Mouse (Mus musculus) erythroblast, adult 5-6 weeks (primary cell): ENCODE data around the gene Spag9. TPM values are rescaled to one million over a fixed set of nuclear protein-coding genes. Genes with fewer than 3 reads are reported as not detected.

Experiments
- ATAC-seq: replicated peaks from 2 replicates; pipeline ENCODE4 v1.8.0; 2016; ENCODE audit warnings: moderate number of reproducible peaks, mild to moderate bottlenecking, moderate TSS enrichment, inconsistent platforms; ENCODE audit not compliant: poor library complexity, low FRiP score, severe bottlenecking
- total RNA-seq, 2 experiments: library from RNA; stranded (forward) in 1 of 2; stranded (reverse) in 1 of 2; fragments of 150-400 nt in 1 of 2; fragments of 200-764, 138-1000 nt in 1 of 2; gene quantifications; 2 replicates each; pipeline versions ENCODE4 v1.2.3 to v1.2.4; 2015 to 2017; ENCODE audit warnings: low replicate concordance in 2 of 2

Gene Spag9
- total RNA-seq, 2 experiments from 2014 or later, result 18.3 to 25.9 TPM

DNA sequence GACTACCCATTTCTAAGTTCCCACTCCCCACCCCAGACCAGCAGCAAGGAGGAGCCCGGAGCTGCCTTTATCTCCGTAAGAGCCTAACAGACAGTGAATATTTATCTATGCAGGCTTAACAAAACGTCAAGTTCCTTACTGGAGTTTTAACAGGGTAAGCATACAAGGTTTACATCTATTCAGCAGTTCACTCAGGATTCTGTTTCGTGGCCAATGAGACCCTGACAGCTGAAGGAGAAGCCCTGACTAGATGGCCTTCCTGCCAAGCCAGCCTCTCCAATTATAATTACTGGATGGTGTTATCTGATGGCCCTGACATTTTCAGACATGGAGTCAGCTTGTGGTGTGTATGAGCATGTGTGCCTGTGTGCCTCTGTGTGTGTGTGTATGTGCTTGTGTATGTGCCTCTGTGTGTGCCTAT is 177.8 kb downstream of the Spag9 start:
- no peak for ATAC-seq

DNA sequence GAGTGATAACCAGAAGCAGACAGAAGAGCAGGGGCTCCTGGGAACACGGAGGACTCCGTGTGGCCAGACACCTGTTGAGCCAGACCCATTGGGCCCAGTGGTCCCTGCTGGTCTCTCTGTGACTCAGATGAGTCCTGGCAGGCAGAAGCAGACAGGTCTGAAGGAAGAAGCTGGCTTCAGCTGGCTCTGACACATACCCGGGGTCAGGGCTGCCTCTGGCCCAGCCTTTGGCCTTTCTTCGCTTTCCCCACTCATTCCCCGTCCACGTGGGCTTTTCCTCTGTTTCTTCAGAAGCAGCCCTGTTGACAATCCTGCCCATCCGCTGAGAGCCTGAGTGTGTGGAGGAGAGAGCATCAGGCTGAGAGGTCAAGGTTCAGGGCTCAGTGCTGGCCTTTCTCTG is 179.4 kb downstream of the Spag9 start:
- ATAC-seq, result no peak

Other genes with a start within 250 kb of the Spag9 start
- gene Utp18, start 110.3 kb upstream of the Spag9 start, total RNA-seq (2015; ENCODE audit: low replicate concordance), result 7.9 and 10.4 TPM in 2 replicates
- gene Utp18, start 110.3 kb upstream of the Spag9 start, total RNA-seq (2017; ENCODE audit: low replicate concordance), result 7.9 and 12.1 TPM in 2 replicates
- gene Mbtd1, start 110.2 kb upstream of the Spag9 start, total RNA-seq (2015; ENCODE audit: low replicate concordance), result 16.9 and 27.3 TPM in 2 replicates
- gene Mbtd1, start 110.2 kb upstream of the Spag9 start, total RNA-seq (2017; ENCODE audit: low replicate concordance), result 16.6 and 24.4 TPM in 2 replicates
- gene Nme2, start 39.8 kb upstream of the Spag9 start, total RNA-seq (2015; ENCODE audit: low replicate concordance), result 53.4 and 89.2 TPM in 2 replicates
- 11.8 and 32.5 TPM in 2 replicates for gene Nme2, start 39.8 kb upstream of the Spag9 start, total RNA-seq (2017; ENCODE audit: low replicate concordance)
- 22.7 TPM in 1 of 2 replicates, not detected in the other for gene Gm20390, start 27.8 kb upstream of the Spag9 start, total RNA-seq (2015; ENCODE audit: low replicate concordance)
- 0.68 and 3.9 TPM in 2 replicates for gene Gm20390, start 27.8 kb upstream of the Spag9 start, total RNA-seq (2017; ENCODE audit: low replicate concordance)
- 11.9 and 60.4 TPM in 2 replicates for gene Nme1, start 27.6 kb upstream of the Spag9 start, total RNA-seq (2015; ENCODE audit: low replicate concordance)
- 16.6 and 19.9 TPM in 2 replicates for gene Nme1, start 27.6 kb upstream of the Spag9 start, total RNA-seq (2017; ENCODE audit: low replicate concordance)
- 3.5 and 6.1 TPM in 2 replicates for gene Tob1, start 215.4 kb downstream of the Spag9 start, total RNA-seq (2015; ENCODE audit: low replicate concordance)
- 5.3 and 7.5 TPM in 2 replicates for gene Tob1, start 215.4 kb downstream of the Spag9 start, total RNA-seq (2017; ENCODE audit: low replicate concordance)
- gene Wfikkn2, start 249.9 kb downstream of the Spag9 start, total RNA-seq (2015; ENCODE audit: low replicate concordance), result not detected in 2 replicates
- gene Wfikkn2, start 249.9 kb downstream of the Spag9 start, total RNA-seq (2017; ENCODE audit: low replicate concordance), result not detected in 2 replicates